Mouse (Mus musculus) megakaryocyte, embryonic 14.5 days (primary cell): ENCODE data around the gene Flot1.

Experiments
- FLI1 ChIP-seq: IDR thresholded peaks from 2 replicates; pipeline ENCODE4 v1.6.1; 2012; ENCODE audit warnings: low read length, inconsistent platforms, mixed read lengths
- GATA1 ChIP-seq: IDR thresholded peaks from 3 replicates; pipeline ENCODE4 v1.6.1; 2012; ENCODE audit warnings: mixed read lengths, low read length, inconsistent platforms, borderline replicate concordance

GRCm38 (mm10) chr17:35868961-35869345 lies 45.9 kb downstream of the Flot1 start:
- TF ChIP-seq GATA1: no peak
- no peak for TF ChIP-seq FLI1
